Mouse (Mus musculus) CD4-positive naive resting alpha-beta T cell, adult 76 days (primary cell): ENCODE measurements around the gene Sgms2. TPM values are rescaled to one million over a fixed set of nuclear protein-coding genes. Genes with fewer than 3 reads are reported as not detected.

Experiments
- total RNA-seq: library from RNA; stranded (reverse); gene quantifications from one replicate; pipeline ENCODE4 v1.2.4, GENCODE M21; 2023

The Sgms2 gene
- 0.70 TPM for total RNA-seq

GRCm38 (mm10) chr3:131491361-131491925 lies at the start of gene Sgms2:
Gene Sgms2 (minus strand): TSS chr3:131491411.

GRCm38 (mm10) chr3:131302452-131303319 lies 188.5 kb downstream of the Sgms2 start, which contains the start of gene Cyp2u1:
Gene Cyp2u1 (minus strand): TSS chr3:131303227.

GRCm38 (mm10) chr3:131271559-131272373 lies 219.4 kb downstream of the Sgms2 start, which contains the start of gene Hadh:
Gene Hadh (minus strand): TSS chr3:131272101.

Other genes starting within 250 kb of the Sgms2 start
- 23.7 TPM for gene Hadh, start 219.3 kb downstream of the Sgms2 start, total RNA-seq
- gene Cyp2u1, start 188.2 kb downstream of the Sgms2 start, total RNA-seq = 0.56 TPM
- gene Papss1, start 73.4 kb upstream of the Sgms2 start, total RNA-seq = 17.1 TPM